Mouse (Mus musculus): ENCODE measurements around the gene Trim31.
A peak's percentile ranks its signal among the peaks of the same experiment; 100 is the strongest.

Trim31 gene

GRCm38 (mm10) chr17:36896583-36896982, 1.3 kb upstream of the Trim31 start:
- DNase-seq (ENCODE audit: low spot score in 2 of 2), result peak; percentile 18 to 21

- no peak for DNase-seq (ENCODE audit: low spot score in 2 of 2)
Observed at GRCm38 (mm10) chr17:36897065-36897464, 853 bp upstream of the Trim31 start.

- no peak for DNase-seq (ENCODE audit: low spot score in 2 of 2)
Observed at GRCm38 (mm10) chr17:36899376-36899775, 1.5 kb downstream of the Trim31 start.

GRCm38 (mm10) chr17:36900001-36900400, 2.1 kb downstream of the Trim31 start:
- DNase-seq (ENCODE audit: low spot score in 2 of 2), result no peak

- no peak for DNase-seq (ENCODE audit: low spot score in 2 of 2)
Observed at GRCm38 (mm10) chr17:36900691-36901090, 2.8 kb downstream of the Trim31 start.

- DNase-seq (ENCODE audit: low spot score in 2 of 2), result no peak
Observed at GRCm38 (mm10) chr17:36903651-36904050, 5.7 kb downstream of the Trim31 start.

- no peak for DNase-seq (ENCODE audit: low spot score in 2 of 2)
Observed at GRCm38 (mm10) chr17:36908235-36908634, 10.3 kb downstream of the Trim31 start.

- DNase-seq (ENCODE audit: low spot score in 2 of 2), result no peak
Observed at GRCm38 (mm10) chr17:36909802-36910201, 11.9 kb downstream of the Trim31 start.

- no peak for DNase-seq (ENCODE audit: low spot score in 2 of 2)
Observed at GRCm38 (mm10) chr17:36912031-36912430, 14.1 kb downstream of the Trim31 start.

GRCm38 (mm10) chr17:36914108-36914507, 16.2 kb downstream of the Trim31 start:
- DNase-seq (ENCODE audit: low spot score in 2 of 2), result peak; percentile 64 to 65

- DNase-seq (ENCODE audit: low spot score in 2 of 2), result peak; percentile 33 to 47
Observed at GRCm38 (mm10) chr17:36915076-36915475, 17.2 kb downstream of the Trim31 start.

- DNase-seq (ENCODE audit: low spot score in 2 of 2), result peak; percentile 38 to 59
Observed at GRCm38 (mm10) chr17:36920239-36920638, 22.3 kb downstream of the Trim31 start.

- DNase-seq (ENCODE audit: low spot score in 2 of 2), result no peak
Observed at GRCm38 (mm10) chr17:36922715-36923114, 24.8 kb downstream of the Trim31 start.

- DNase-seq (ENCODE audit: low spot score in 2 of 2), result no peak
Observed at GRCm38 (mm10) chr17:36923491-36923890, 25.6 kb downstream of the Trim31 start.

GRCm38 (mm10) chr17:36927496-36928120, 29.7 kb downstream of the Trim31 start:
- no peak for DNase-seq (ENCODE audit: low spot score in 2 of 2)

GRCm38 (mm10) chr17:36929236-36929932, 31.5 kb downstream of the Trim31 start:
- DNase-seq (ENCODE audit: low spot score in 2 of 2), result no peak

- DNase-seq (ENCODE audit: low spot score in 2 of 2), result no peak
Observed at GRCm38 (mm10) chr17:36930233-36930632, 32.3 kb downstream of the Trim31 start.

GRCm38 (mm10) chr17:36931130-36931529, 33.2 kb downstream of the Trim31 start:
- DNase-seq (ENCODE audit: low spot score in 2 of 2), result no peak

- no peak for DNase-seq (ENCODE audit: low spot score in 2 of 2)
Observed at GRCm38 (mm10) chr17:36931806-36932205, 33.9 kb downstream of the Trim31 start.

- no peak for DNase-seq (ENCODE audit: low spot score in 2 of 2)
Observed at GRCm38 (mm10) chr17:36938056-36938455, 40.1 kb downstream of the Trim31 start.

- DNase-seq (ENCODE audit: low spot score in 2 of 2), result peak; percentile 65 to 72
Observed at GRCm38 (mm10) chr17:36942391-36942790, 44.5 kb downstream of the Trim31 start.

GRCm38 (mm10) chr17:36942791-36943471, 45.0 kb downstream of the Trim31 start, which contains the start of gene Rnf39:
Gene Rnf39, plus strand, starts transcription at chr17:36942918.
- peak; percentile 32 to 61 for DNase-seq (ENCODE audit: low spot score in 2 of 2)

- DNase-seq (ENCODE audit: low spot score in 2 of 2), result no peak
Observed at GRCm38 (mm10) chr17:36943691-36944090, 45.8 kb downstream of the Trim31 start.

Data from urinary bladder, postnatal 36 days (tissue).